Mouse (Mus musculus): ENCODE data around the gene Pcsk6. TPM values are rescaled to one million over a fixed set of nuclear protein-coding genes. Genes with fewer than 3 reads are reported as not detected.

Gene Pcsk6
- polyA plus RNA-seq, 1 experiment from 2014 or later, result 1.1 TPM

DNA sequence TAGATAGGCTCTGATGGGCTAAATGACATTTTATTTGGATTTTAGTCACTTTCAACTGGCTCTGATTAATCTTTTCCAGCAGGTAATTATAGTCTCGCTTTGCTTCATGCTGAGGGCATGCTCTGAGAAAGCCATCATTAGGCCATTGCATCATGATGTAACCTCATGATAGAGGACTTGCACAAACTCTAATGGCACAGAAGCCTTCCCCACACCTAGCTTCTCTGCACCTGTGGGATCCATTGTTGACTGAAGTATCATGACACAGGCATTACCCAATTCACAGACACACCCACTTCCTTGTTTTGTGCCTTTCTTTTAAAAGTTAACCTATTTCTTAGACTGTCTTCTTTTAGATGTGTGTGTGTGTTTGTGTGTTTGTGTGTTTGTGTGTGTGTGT lies 95.7 kb downstream of the Pcsk6 start:
- peaks cover 14% of the 10 kb centered on the region for H3K4me1 ChIP-seq
- ATAC-seq (replicated peaks), result no peak
- H3K27me3 ChIP-seq (replicated peaks), result no peaks in the 10 kb centered on the region
- no peak overlapping the region for H3K27ac ChIP-seq
- H3K4me3 ChIP-seq, result no peak overlapping the region
- H3K36me3 ChIP-seq (replicated peaks), result no peaks in the 10 kb centered on the region
- no peak overlapping the region for H3K4me2 ChIP-seq
- H3K9me3 ChIP-seq, result no peaks in the 10 kb centered on the region
- H3K9ac ChIP-seq, result no peak overlapping the region
- 91% methylated on average over 1 of the region's 1 CpGs for WGBS

DNA sequence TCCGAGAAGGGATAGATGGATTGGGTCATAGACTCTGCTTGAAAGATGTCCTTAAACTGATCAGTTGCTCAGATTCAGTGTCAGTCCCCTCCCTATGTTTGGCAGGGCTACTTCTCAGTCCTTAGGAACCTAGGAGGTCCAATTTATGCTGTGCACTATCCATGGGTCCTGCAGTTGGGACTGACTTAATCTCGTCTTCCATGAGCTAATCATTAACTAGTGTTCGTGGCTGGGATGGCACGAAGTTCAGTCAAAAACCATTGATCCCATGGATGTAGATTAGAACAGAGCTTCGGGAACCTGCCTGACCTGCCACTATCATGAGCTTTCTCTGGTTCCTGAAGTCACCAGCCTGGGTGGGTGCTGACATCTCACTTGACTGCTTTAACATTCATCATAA lies 96.6 kb downstream of the Pcsk6 start:
- ATAC-seq (replicated peaks), result no peak
- 94% methylated on average over 5 of the region's 5 CpGs for WGBS

DNA sequence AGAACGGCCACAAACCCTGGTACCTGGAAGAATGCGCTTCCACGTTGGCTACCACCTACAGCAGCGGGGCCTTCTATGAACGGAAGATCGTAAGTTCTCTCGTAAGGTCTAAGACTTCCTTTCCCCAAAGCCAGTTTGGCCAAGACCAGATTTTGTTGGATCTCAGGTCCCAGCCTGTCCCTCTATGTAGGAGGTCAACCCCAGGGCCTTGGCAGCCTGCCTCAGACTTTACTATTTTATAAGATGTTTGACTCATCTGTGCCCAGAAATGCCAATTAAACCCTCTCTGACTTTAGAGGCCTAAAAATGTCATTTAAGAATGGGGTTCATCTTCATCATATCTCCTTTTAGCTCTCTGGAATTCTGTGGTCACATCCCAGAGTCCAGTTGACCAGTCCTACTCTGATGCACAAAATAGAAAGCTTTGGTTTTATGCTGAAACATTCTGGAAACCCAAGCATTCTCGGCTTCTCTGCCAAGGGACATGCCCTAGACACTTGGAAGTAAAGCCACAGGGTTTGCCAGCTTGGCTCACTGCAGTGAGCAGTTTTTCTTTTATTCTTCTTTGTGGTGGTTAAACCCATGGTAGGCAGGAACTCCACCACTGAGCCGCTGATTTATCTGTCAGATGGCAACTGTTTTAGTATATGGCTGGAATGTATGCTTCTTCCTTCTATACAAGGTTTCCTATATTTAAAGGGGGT lies 97.8 kb downstream of the Pcsk6 start:
- Histone ChIP-seq H3K36me3 (replicated peaks) (no peaks in the 10 kb centered on the region), H3K9ac (no peak overlapping the region), H3K4me1 (peaks cover 14% of the 10 kb centered on the region), H3K9me3 (no peaks in the 10 kb centered on the region), H3K27ac (no peak overlapping the region), H3K27me3 (replicated peaks) (no peaks in the 10 kb centered on the region), H3K4me3 (no peak overlapping the region), H3K4me2 (no peak overlapping the region)
- 95% methylated on average over 9 of the region's 9 CpGs for WGBS
- no peak for ATAC-seq (replicated peaks)

More for the DNA sequence above, 96.6 kb downstream of the Pcsk6 start:
- no peaks in the 10 kb centered on the region for H3K36me3 ChIP-seq (replicated peaks)
- H3K9me3 ChIP-seq, result no peaks in the 10 kb centered on the region
- no peak overlapping the region for H3K4me3 ChIP-seq
- peaks cover 14% of the 10 kb centered on the region for H3K4me1 ChIP-seq
- H3K4me2 ChIP-seq, result no peak overlapping the region
- H3K27ac ChIP-seq, result no peak overlapping the region
- H3K9ac ChIP-seq, result no peak overlapping the region
- no peaks in the 10 kb centered on the region for H3K27me3 ChIP-seq (replicated peaks)

DNA sequence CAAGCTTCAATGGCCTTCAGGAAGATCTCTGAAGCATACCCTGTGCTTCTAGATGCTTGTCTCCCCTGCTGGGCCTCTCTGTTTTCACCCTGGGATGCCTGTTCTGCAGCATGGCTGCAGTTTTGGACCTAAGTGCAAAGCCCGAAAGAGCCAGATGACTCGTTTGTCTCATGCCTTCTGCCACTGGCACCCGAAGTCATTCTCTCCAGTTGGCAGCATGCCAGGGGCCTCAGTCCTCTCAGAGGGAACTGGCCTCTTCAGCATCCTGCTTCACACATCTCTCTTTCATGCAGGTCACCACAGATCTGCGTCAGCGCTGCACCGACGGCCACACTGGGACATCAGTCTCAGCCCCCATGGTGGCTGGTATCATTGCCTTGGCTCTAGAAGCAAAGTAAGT lies 101.1 kb downstream of the Pcsk6 start:
- Histone ChIP-seq H3K27ac (no peak overlapping the region), H3K4me1 (no peaks in the 10 kb centered on the region), H3K4me3 (no peak overlapping the region), H3K36me3 (replicated peaks) (no peaks in the 10 kb centered on the region), H3K9me3 (no peaks in the 10 kb centered on the region), H3K9ac (no peak overlapping the region), H3K4me2 (no peak overlapping the region), H3K27me3 (replicated peaks) (no peaks in the 10 kb centered on the region)
- ATAC-seq (replicated peaks), result no peak
- 72% methylated on average over 7 of the region's 7 CpGs for WGBS

- Histone ChIP-seq H3K9me3 (no peaks in the 10 kb centered on the region), H3K27me3 (replicated peaks) (no peaks in the 10 kb centered on the region), H3K27ac (no peak overlapping the region), H3K36me3 (replicated peaks) (no peaks in the 10 kb centered on the region), H3K4me2 (no peak overlapping the region), H3K4me1 (no peaks in the 10 kb centered on the region), H3K4me3 (no peak overlapping the region), H3K9ac (no peak overlapping the region)
- no peak for ATAC-seq (replicated peaks)
These were observed 102.9 kb downstream of the Pcsk6 start for GRCm38 (mm10) chr7:65964398-65964797.

- Histone ChIP-seq H3K4me1 (no peaks in the 10 kb centered on the region), H3K27ac (no peak overlapping the region), H3K4me3 (no peak overlapping the region), H3K9me3 (no peaks in the 10 kb centered on the region), H3K36me3 (replicated peaks) (no peaks in the 10 kb centered on the region), H3K4me2 (no peak overlapping the region), H3K9ac (no peak overlapping the region), H3K27me3 (replicated peaks) (no peaks in the 10 kb centered on the region)
- ATAC-seq (replicated peaks), result no peak
- WGBS, result 79% methylated on average over 10 of the region's 10 CpGs
These were observed 109.8 kb downstream of the Pcsk6 start for GRCm38 (mm10) chr7:65971301-65971700.

- no peaks in the 10 kb centered on the region for H3K36me3 ChIP-seq (replicated peaks)
- 76% methylated on average over 5 of the region's 5 CpGs for WGBS
- no peak for ATAC-seq (replicated peaks)
- no peaks in the 10 kb centered on the region for H3K27me3 ChIP-seq (replicated peaks)
- no peaks in the 10 kb centered on the region for H3K4me1 ChIP-seq
- H3K9me3 ChIP-seq, result no peaks in the 10 kb centered on the region
- H3K27ac ChIP-seq, result no peak overlapping the region
- H3K9ac ChIP-seq, result no peak overlapping the region
- H3K4me2 ChIP-seq, result no peak overlapping the region
- H3K4me3 ChIP-seq, result no peak overlapping the region
These were observed 115.8 kb downstream of the Pcsk6 start for GRCm38 (mm10) chr7:65977286-65977685.

DNA sequence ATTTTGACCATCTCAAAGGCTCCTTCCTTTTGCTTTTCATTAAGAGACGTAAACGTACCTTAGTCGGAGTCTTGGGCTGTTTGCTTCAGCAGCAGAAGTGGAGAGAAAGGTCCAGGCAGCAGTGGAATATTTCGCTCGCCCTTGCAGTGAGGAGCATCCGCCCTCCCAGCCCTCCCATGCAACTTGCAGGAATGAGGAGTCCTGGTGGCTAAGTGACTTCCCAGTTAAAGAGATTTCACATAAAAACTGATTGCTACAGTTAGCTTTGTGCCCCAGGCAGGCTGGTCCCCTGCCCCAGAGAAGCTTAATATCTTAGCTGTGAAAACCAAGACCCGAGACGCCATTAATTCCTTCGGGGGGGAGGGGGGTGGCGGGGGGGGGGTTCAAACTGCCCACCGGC lies 116.4 kb downstream of the Pcsk6 start:
- H3K36me3 ChIP-seq (replicated peaks), result no peaks in the 10 kb centered on the region
- no peak overlapping the region for H3K4me3 ChIP-seq
- H3K9ac ChIP-seq, result no peak overlapping the region
- no peaks in the 10 kb centered on the region for H3K27me3 ChIP-seq (replicated peaks)
- no peaks in the 10 kb centered on the region for H3K9me3 ChIP-seq
- 82% methylated on average over 11 of the region's 11 CpGs for WGBS
- no peak for ATAC-seq (replicated peaks)
- H3K27ac ChIP-seq, result no peak overlapping the region
- no peaks in the 10 kb centered on the region for H3K4me1 ChIP-seq
- no peak overlapping the region for H3K4me2 ChIP-seq

DNA sequence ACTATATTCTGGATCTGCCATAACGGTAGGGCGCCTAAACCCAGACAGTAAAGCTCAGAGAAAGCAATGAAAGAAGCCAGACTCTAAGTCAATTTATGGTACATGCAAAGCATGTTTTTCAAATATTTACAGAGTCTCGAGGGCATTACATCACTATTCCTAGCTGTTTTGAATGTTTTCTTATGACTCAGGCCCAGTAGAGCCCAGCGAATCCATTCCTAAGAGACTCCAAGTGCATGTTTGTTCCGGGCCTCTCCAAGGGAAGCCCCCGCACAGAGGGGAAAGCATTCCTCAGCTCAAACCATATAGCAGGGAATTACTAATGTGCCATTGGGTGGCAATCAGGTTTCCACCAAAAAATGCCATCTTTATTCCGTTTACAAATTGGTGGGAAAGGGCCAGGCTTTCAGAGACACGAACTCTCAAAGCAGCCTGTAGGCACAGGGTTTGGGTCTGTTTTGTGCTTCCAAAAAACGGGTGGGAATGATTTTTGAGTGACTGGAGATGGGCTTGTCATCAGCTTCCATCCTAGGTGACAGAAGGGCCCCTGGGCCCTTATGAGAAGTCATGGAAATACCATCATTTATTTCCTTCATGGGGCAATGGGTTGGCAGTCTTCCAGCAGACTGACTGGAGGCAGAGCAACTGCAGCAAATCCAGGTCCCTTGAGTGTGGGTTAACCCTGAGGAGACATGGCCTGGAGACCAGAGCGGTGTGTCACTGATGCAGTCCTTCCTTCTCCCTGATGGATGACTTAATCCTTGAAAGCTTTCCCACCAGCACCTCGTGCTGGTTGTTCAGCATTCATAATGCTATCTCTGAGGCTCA lies 117.7 kb downstream of the Pcsk6 start:
- no peaks in the 10 kb centered on the region for H3K4me1 ChIP-seq
- no peaks in the 10 kb centered on the region for H3K36me3 ChIP-seq (replicated peaks)
- H3K27me3 ChIP-seq (replicated peaks), result no peaks in the 10 kb centered on the region
- no peak overlapping the region for H3K4me3 ChIP-seq
- 77% methylated on average over 11 of the region's 11 CpGs for WGBS
- no peak overlapping the region for H3K9ac ChIP-seq
- H3K27ac ChIP-seq, result no peak overlapping the region
- H3K4me2 ChIP-seq, result no peak overlapping the region
- H3K9me3 ChIP-seq, result no peaks in the 10 kb centered on the region
- no peak for ATAC-seq (replicated peaks)

- Histone ChIP-seq H3K9me3 (no peaks in the 10 kb centered on the region), H3K9ac (no peak overlapping the region), H3K4me1 (no peaks in the 10 kb centered on the region), H3K27me3 (replicated peaks) (no peaks in the 10 kb centered on the region), H3K27ac (no peak overlapping the region), H3K36me3 (replicated peaks) (no peaks in the 10 kb centered on the region), H3K4me2 (no peak overlapping the region), H3K4me3 (no peak overlapping the region)
- ATAC-seq (replicated peaks), result no peak
- 90% methylated on average over 9 of the region's 9 CpGs for WGBS
These were observed 118.5 kb downstream of the Pcsk6 start for GRCm38 (mm10) chr7:65980000-65980399.

- no peak overlapping the region for H3K9ac ChIP-seq
- H3K9me3 ChIP-seq, result no peaks in the 10 kb centered on the region
- ATAC-seq (replicated peaks), result no peak
- 78% methylated on average over 3 of the region's 3 CpGs for WGBS
- H3K4me1 ChIP-seq, result no peaks in the 10 kb centered on the region
- H3K36me3 ChIP-seq (replicated peaks), result no peaks in the 10 kb centered on the region
- H3K27ac ChIP-seq, result no peak overlapping the region
- no peak overlapping the region for H3K4me3 ChIP-seq
- no peaks in the 10 kb centered on the region for H3K27me3 ChIP-seq (replicated peaks)
- no peak overlapping the region for H3K4me2 ChIP-seq
These were observed 120.5 kb downstream of the Pcsk6 start for GRCm38 (mm10) chr7:65982057-65982456.

DNA sequence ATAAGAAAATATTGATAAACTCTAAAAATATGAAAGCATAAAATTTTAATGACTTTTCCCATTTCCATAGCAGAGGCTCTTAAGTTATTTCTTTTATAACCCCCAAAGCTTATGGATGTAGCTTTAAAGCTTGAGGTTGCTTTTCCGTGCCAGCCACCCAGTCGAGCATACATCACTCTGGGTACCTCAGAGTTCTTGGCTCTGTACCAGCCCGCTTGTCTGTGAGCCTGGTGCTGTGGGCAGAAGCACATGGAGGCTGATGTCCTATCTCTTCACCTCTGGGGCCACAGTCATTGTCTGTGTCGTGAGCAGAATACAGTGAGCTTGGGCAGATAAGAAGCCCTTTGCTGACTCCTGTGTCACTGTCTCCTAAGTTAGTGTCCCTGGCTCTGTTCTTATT lies 126.7 kb downstream of the Pcsk6 start:
- H3K27ac ChIP-seq, result no peak overlapping the region
- H3K36me3 ChIP-seq (replicated peaks), result no peaks in the 10 kb centered on the region
- WGBS, result 87% methylated on average over 4 of the region's 4 CpGs
- no peak for ATAC-seq (replicated peaks)
- no peaks in the 10 kb centered on the region for H3K27me3 ChIP-seq (replicated peaks)
- no peak overlapping the region for H3K4me3 ChIP-seq
- H3K4me2 ChIP-seq, result no peak overlapping the region
- no peaks in the 10 kb centered on the region for H3K9me3 ChIP-seq
- no peak overlapping the region for H3K9ac ChIP-seq
- no peaks in the 10 kb centered on the region for H3K4me1 ChIP-seq

DNA sequence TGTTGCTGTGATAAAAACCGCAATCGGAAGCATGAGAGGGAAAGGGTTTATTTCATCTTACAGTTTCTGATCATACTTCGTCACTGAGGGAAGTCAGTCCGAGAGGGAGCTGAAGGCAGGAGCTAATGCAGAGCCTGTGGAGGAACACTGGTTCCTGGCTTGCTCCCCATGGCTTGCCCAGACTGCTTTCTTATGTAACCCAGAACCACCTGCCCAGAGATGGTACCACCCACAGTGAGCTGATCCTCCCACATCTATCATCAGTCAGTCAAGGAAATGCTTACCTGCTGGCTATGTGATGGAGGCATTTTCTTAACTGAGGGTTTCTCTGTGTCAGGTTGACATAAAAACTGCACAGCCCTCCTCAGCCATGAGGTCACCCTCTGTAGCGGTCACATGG lies 127.2 kb downstream of the Pcsk6 start:
- no peak overlapping the region for H3K4me3 ChIP-seq
- no peak overlapping the region for H3K9ac ChIP-seq
- no peak overlapping the region for H3K27ac ChIP-seq
- no peak for ATAC-seq (replicated peaks)
- H3K4me2 ChIP-seq, result no peak overlapping the region
- H3K36me3 ChIP-seq (replicated peaks), result no peaks in the 10 kb centered on the region
- 95% methylated on average over 5 of the region's 5 CpGs for WGBS
- H3K27me3 ChIP-seq (replicated peaks), result no peaks in the 10 kb centered on the region
- H3K4me1 ChIP-seq, result no peaks in the 10 kb centered on the region
- no peaks in the 10 kb centered on the region for H3K9me3 ChIP-seq

All from midbrain, embryonic 15.5 days (tissue).